Comparison of ENCODE assay signal across 30 mouse cellular contexts in the genomic region with DNA sequence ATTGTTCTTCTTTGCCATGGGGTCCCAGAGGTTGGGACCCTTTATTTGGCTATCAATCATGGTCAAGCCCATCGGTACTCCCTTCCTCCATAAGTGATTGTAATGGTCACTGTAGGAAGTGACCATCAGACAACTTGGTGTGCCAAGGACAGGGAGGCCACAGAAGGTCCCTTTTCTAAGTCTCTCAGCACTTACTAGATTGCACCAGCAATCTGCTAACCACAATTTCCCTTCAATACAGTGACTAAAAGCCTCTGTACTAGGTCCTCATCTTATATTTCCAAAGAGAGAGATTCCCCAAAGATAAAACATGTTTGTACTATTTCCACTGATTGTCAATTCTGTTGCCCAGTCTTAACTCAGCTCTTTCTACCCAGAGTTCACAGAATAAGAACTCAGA.
DNase-seq lines count a peak whose midpoint lies in the region; ATAC-seq and TF ChIP-seq lines count a peak whose summit lies in the region.
"Had no signal": no experiment of that assay in that cellular context is flagged by ENCODE, and none has a peak within 500 bp of the region (broad histone marks: within the 10 kb centered on the region; RNA-seq: fewer than 3 reads in every experiment).

No protein-coding gene starts in this region.

- TF ChIP-seq CTCF in heart, adult 2 months (IDR thresholded peaks at IDR 0.05), result no peak

- no peak overlapping the region for H3K9ac ChIP-seq in heart, adult 2 months (ENCODE audit: low read depth, low read length)
- H3K9ac ChIP-seq: embryonic facial prominence, embryonic 13.5 days; embryonic facial prominence, embryonic 15.5 days; forebrain, embryonic 12.5 days had no signal

- H3K4me3 ChIP-seq in heart, adult 2 months, result no peak overlapping the region
- H3K4me3 ChIP-seq: embryonic facial prominence, embryonic 13.5 days; embryonic facial prominence, embryonic 15.5 days; erythroblast, embryonic 14.5 days; forebrain, embryonic 10.5 days; forebrain, embryonic 12.5 days had no signal

- peaks cover 24% of the 10 kb centered on the region for H3K4me1 ChIP-seq in heart, adult 2 months (ENCODE audit: control insufficient read depth, insufficient read depth, low read length)

- ATAC-seq in common myeloid progenitor, adult 5-6 weeks (replicated peaks; ENCODE audit: low read depth, poor library complexity, severe bottlenecking), result peak; percentile 21; the same call in 1 of the 2 replicates
- peak; percentile 52 for ATAC-seq in megakaryocyte, adult 5-6 weeks (ENCODE audit: poor library complexity, severe bottlenecking)
- ATAC-seq: activated CD4-positive, CD25-positive, alpha-beta regulatory T cell, adult 4 months; CD4-positive, CD25-positive, alpha-beta regulatory T cell, adult 4 months; forebrain, embryonic 14.5 days; forebrain, embryonic 16.5 days; Patski had no signal

- no peaks in the 10 kb centered on the region for H3K27me3 ChIP-seq in heart, adult 2 months (ENCODE audit: control insufficient read depth, insufficient read depth, low read length)
- H3K27me3 ChIP-seq: CH12.LX; embryonic facial prominence, embryonic 13.5 days; embryonic facial prominence, embryonic 15.5 days; forebrain, embryonic 12.5 days; Patski had no signal

- intact Hi-C loops in heart, adult 2 months (cut with DNase I), result no loop called here
- intact Hi-C loops in heart, postnatal 25 days (cut with DNase I), result no loop called here
- intact Hi-C loops in left cerebral cortex, postnatal 25 days (cut with DNase I), result no loop called here

- no peak for DNase-seq in heart, adult 2 months
- no peak for DNase-seq in heart, postnatal 25 days (ENCODE audit: low spot score)
- DNase-seq in embryo, embryonic 10.5 days (ENCODE audit: low spot score), result no peak
- DNase-seq in c-Kit-positive CD71-positive TER-119-positive erythroid progenitor cells, embryonic 14.5 days (ENCODE audit: low spot score), result no peak
- DNase-seq in left cerebral cortex, postnatal 25 days (ENCODE audit: low spot score in 2 of 2), result no peak
- DNase-seq: adrenal gland, adult 8-10 months; adrenal gland, postnatal 14 days; adrenal gland, postnatal 36 days; B cell, adult 2 months; cerebellum, adult 11 months; cerebellum, adult 18-20 months; cerebellum, adult 8-10 months; cerebellum, adult 9-11 months; cerebellum, postnatal 14 days; cerebellum, postnatal 36 days; embryo, embryonic 11 days had no signal

- TF ChIP-seq POLR2A in heart, adult 2 months (IDR thresholded peaks at IDR 0.05; ENCODE audit: insufficient read depth, low read depth, low read length), result no peak

- WGBS in heart, adult 2 months, result 52% methylated on average over 1 of the region's 1 CpGs

- no peak for TF ChIP-seq EP300 in heart, adult 2 months (IDR thresholded peaks at IDR 0.05; ENCODE audit: insufficient read depth, low read depth, low read length)

- H3K27ac ChIP-seq in heart, adult 2 months, result peak overlapping the region; percentile 31
- H3K27ac ChIP-seq: embryonic facial prominence, embryonic 13.5 days; embryonic facial prominence, embryonic 15.5 days; forebrain, embryonic 10.5 days; forebrain, embryonic 12.5 days had no signal

- H3K79me2 ChIP-seq in heart, adult 2 months (replicated peaks; ENCODE audit: control insufficient read depth, insufficient read depth, low read length), result no peaks in the 10 kb centered on the region

- H3K36me3 ChIP-seq in heart, adult 2 months (ENCODE audit: control insufficient read depth, insufficient read depth, low read length), result peaks cover 2% of the 10 kb centered on the region
- H3K36me3 ChIP-seq: embryonic facial prominence, embryonic 13.5 days; embryonic facial prominence, embryonic 15.5 days; forebrain, embryonic 10.5 days; forebrain, embryonic 12.5 days; G1E had no signal
